Mouse (Mus musculus) brown adipose tissue, adult 24 weeks (tissue): ENCODE measurements at regions not wholly inside any gene's neighbourhood (a gene's known extent, or its start where the extent isn't known, plus 50 kb on each side); places are given as distances from the start of the nearest gene placed in this dataset.

Experiments
- H3K27ac ChIP-seq: fragments of 200-500 bp; replicated peaks from 2 replicates; pipeline ENCODE4 v1.5.1; 2012; ENCODE audit warnings: low read depth, mild to moderate bottlenecking, low read length
- H3K4me1 ChIP-seq: fragments of 200-500 bp; 2 replicates; pipeline ENCODE4 v1.6.1; 2012; ENCODE audit warnings: low read length, mixed read lengths; ENCODE audit not compliant: control insufficient read depth, insufficient read depth, insufficient read length
- H3K4me3 ChIP-seq: fragments of 200-500 bp; 2 replicates; pipeline ENCODE4 v1.5.1; 2012; ENCODE audit warnings: low read depth, mild to moderate bottlenecking, low read length, moderate library complexity; ENCODE audit not compliant: insufficient read depth

- Histone ChIP-seq H3K4me1 (peaks cover 13% of the 10 kb centered on the region), H3K27ac (no peak overlapping the region), H3K4me3 (no peak overlapping the region)
Measured at GRCm38 (mm10) chr17:9765680-9766250, 96.2 kb upstream of the Pabpc6 start.

DNA sequence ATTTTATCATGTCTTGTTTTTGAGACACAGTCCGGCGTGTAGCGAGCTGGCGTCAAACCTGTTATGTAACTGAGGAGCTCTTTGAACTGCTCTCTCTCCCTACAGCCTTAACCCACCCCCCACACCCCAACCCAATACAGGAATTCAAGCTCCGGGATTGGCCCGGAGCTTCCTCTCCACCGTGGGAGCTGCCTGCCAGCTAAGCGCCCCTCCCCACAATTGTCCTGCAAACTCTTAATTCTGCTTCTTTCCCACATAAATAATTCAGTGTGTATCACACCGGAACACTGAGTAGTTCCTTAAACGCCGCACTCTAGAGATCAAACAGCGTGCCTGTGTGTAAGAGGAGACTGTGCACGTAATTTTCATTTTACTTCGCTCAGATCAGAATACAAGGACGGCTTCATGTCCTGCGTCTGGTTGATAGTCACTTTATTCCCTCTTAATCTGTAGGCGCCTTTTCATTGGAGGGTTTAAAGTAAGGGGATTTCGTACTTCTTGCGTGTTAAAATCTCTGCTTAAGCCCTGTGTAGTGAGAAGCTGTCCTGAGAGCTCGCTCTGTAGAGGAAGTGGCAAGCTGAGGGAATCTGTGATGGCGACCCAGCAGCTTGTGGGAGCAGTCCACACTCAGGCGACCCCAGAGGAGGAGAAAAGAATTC lies 95.3 kb upstream of the Pabpc6 start:
- H3K4me1 ChIP-seq: peaks cover 17% of the 10 kb centered on the region
- H3K4me3 ChIP-seq: peak overlapping the region; percentile 78
- peak overlapping the region; percentile 95 for H3K27ac ChIP-seq

DNA sequence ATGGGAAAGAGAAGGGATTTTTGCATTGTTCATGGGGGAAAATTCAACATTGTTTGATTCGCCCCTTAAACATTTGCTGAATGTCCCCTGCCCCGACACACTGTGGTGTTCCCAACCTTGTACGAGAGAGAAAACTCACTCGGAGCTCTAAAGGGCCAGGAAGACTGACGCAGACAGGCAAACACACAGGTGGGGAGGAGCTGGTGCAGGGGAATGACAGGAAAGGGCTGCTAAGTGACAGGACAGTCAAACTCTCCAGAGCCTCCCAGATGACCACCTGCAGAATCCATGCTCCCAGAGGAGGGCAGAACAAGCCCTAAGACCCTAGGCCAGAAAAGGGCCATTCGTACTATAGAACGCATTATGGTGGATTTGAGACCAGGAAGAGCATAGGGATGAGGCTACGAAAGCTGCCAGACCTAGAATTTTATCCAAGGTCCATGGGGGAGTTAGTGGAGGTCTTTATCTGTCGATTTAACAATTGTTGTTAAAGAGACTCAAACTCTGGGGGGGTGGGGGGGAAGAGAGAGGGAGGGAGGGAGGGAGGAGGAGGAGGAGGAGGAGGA lies 94.6 kb upstream of the Pabpc6 start:
- Histone ChIP-seq H3K4me3 (peak overlapping the region; percentile 48), H3K27ac (peak overlapping the region; percentile 67), H3K4me1 (peaks cover 18% of the 10 kb centered on the region)

GRCm38 (mm10) chr17:9763110-9763509 lies 93.6 kb upstream of the Pabpc6 start:
- H3K4me1 ChIP-seq: peaks cover 12% of the 10 kb centered on the region
- H3K27ac ChIP-seq: no peak overlapping the region
- no peak overlapping the region for H3K4me3 ChIP-seq

DNA sequence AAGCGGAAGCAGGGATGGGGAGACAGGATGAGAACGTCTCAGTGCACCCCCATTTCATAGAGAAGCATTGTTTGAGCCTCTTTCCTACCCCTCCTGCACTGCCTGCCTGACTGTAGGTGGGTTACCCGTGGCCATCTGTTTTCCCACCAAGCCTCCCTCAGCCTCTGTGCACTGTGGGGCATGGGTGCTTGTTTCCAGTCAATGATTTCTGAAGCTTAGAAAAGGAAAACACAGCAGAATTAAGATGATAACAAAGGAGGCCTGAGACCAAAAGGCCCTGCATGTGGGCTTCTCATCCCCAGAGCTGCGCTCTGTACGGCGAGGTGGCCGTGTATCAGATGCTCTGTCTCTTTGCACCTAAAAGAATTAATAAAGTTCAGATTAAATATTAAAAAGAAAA lies 92.9 kb upstream of the Pabpc6 start:
- Histone ChIP-seq H3K4me1 (peaks cover 12% of the 10 kb centered on the region), H3K4me3 (no peak overlapping the region), H3K27ac (no peak overlapping the region)

- H3K4me3 ChIP-seq: no peak overlapping the region
- H3K4me1 ChIP-seq: peaks cover 12% of the 10 kb centered on the region
- no peak overlapping the region; the same call in 1 of the 2 replicates for H3K27ac ChIP-seq
Measured at GRCm38 (mm10) chr17:9760706-9761059, 91.2 kb upstream of the Pabpc6 start.

GRCm38 (mm10) chr17:9760026-9760705 lies 90.6 kb upstream of the Pabpc6 start:
- H3K4me3 ChIP-seq: no peak overlapping the region
- H3K27ac ChIP-seq: peak overlapping the region; percentile 82
- H3K4me1 ChIP-seq: peaks cover 12% of the 10 kb centered on the region

GRCm38 (mm10) chr17:9759421-9759852 lies 89.9 kb upstream of the Pabpc6 start:
- no peak overlapping the region for H3K4me3 ChIP-seq
- H3K27ac ChIP-seq: peak overlapping the region; percentile 82
- H3K4me1 ChIP-seq: peaks cover 12% of the 10 kb centered on the region

DNA sequence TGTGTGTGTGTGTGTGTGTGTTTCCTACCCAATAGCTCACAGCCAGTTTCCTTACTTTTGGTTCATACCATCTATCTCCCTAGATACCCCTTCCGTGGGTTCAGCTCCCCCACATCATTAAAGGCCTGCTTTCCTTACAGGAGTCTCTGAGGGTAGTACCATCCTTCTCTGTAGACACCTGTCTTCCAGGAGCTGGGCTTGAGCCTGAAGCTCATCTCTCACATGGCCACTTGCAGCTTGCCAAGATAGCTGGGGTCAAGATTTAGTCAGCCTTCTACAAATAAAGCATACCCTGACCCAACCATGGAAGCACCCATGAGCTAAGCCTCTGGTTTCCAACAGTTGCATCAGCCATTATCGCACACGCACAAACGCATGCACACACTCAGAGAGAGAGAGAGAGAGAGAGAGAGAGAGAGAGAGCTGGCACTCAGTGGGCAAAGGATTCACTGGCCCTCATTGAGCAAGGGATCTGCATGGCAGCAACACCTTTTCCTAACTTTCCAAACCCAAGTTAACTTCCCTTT lies 88.3 kb upstream of the Pabpc6 start:
- Histone ChIP-seq H3K4me3 (no peak overlapping the region), H3K27ac (no peak overlapping the region), H3K4me1 (peaks cover 8% of the 10 kb centered on the region)

DNA sequence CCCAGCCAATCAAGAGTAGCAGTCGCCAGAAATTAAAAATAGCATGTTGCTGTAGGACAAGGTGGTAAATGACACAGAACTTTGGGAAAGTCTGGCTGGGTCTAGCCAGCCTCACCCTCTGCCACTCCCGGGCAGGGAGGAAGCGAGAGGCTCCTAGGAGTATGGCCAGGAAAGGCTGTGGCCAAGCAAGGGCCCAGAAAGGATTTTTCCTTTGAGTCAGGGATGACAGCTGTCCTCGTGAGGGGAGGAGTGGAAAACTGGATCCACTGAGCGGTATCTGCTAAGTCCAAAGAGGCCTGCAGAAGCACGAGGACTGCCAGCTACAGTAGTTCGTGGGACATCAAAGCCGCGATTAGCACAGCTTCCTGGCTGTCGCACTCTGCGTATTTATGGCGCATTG lies 87.2 kb upstream of the Pabpc6 start:
- Histone ChIP-seq H3K27ac (no peak overlapping the region), H3K4me3 (no peak overlapping the region), H3K4me1 (peaks cover 8% of the 10 kb centered on the region)

DNA sequence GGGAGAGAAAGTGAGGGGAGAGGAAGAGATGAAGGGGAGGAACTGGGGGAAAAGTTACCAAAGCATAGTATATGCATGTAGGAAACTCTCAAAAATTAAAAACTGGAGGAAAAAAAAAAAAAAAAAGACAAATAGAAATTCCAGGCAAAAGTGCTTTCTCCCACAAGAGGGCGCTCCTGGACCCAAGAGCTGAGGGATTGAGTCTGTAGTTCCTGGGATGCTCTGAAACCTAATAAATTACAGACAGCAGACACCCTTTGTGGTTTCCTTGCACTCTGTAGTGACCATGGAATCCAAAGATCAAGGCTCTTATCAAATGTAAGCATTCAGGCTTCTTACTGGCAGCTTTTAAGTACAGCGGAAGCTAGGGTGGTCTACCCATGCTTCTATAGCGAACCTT lies 86.7 kb upstream of the Pabpc6 start:
- Histone ChIP-seq H3K27ac (no peak overlapping the region), H3K4me1 (peaks cover 8% of the 10 kb centered on the region), H3K4me3 (no peak overlapping the region)

DNA sequence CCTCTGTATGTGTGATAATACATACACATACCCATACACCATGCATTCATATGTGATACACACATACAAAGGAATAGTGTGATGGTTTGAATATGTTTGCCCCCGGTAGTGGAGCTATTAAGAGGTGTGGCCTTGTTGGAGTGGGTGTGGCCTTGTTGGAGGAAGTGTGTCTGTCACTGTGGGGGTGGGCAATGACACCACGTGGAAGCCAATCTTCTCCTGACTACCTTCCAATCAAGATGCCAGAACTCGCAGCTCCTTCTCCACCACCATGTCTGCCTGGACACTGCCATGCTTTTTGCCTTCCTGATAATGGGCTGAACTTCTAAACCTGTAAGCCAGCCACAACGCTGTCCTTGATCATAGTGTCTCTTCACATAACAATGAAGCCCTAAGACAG lies 86.1 kb upstream of the Pabpc6 start:
- no peak overlapping the region for H3K4me3 ChIP-seq
- no peak overlapping the region for H3K27ac ChIP-seq
- peaks cover 8% of the 10 kb centered on the region for H3K4me1 ChIP-seq

DNA sequence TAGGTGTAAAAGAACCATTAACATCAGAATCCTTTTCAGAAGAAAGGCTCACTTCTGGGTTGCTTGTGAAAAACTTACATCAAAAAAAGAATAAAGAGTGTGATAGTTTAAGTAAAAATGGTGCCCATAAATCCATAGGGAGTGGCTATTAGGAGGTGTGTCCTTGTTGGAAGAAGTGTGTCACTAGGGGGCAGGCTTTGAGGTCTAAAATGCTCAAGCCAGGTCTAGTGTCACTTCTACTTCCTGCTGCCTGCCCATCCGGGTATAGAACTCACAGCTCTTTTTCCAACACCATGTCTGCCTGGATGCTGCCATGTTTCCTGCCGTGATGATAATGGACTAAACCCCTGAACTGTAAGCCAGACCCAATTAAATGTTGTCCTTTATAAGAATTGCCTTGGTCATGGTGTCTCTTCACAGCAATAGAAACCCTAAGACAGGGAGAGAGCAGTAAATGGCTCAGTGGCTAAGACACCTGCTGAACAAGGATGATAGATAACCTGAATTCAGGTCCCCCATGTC lies 85.4 kb upstream of the Pabpc6 start:
- H3K27ac ChIP-seq: no peak overlapping the region
- H3K4me3 ChIP-seq: no peak overlapping the region
- peaks cover 4% of the 10 kb centered on the region; the same call in 1 of the 2 replicates for H3K4me1 ChIP-seq

- no peak overlapping the region for H3K27ac ChIP-seq
- H3K4me1 ChIP-seq: no peaks in the 10 kb centered on the region; the same call in 1 of the 2 replicates
- H3K4me3 ChIP-seq: no peak overlapping the region
Measured at GRCm38 (mm10) chr17:9752848-9753247, 83.3 kb upstream of the Pabpc6 start.
